Mouse (Mus musculus): ENCODE measurements around the gene L3mbtl3. TPM values are rescaled to one million over a fixed set of nuclear protein-coding genes. Genes with fewer than 3 reads are reported as not detected.

L3mbtl3 gene
- polyA plus RNA-seq, 1 experiment from 2014 or later, result 11.4 TPM

DNA sequence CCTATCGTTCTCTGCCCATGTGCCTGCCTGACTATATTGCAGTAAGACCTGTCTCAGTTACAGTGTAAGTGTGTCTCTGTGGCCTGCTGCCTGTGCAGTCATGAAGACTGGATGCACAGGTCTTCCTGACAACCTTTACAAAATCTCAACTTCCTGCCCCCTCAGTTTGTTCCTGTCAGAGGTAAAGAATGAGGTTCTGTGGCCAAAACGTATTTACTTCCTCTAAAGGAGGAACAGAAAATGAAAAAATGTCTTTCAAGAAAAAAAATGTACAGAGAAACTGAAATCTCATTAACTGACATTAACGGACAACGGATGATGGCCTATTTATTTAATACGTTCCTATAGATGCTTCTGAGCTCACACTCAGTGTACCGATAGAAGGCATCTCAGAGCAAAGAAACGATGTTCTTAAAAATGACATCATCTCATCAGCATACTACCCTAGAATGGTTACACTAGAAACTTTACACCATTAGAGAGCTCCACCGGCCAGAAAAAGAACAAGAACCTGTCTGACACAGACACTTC lies 11.4 kb downstream of the L3mbtl3 start:
- no peak overlapping the region for H3K4me2 ChIP-seq (replicated peaks; ENCODE audit: low read depth, low read length)

DNA sequence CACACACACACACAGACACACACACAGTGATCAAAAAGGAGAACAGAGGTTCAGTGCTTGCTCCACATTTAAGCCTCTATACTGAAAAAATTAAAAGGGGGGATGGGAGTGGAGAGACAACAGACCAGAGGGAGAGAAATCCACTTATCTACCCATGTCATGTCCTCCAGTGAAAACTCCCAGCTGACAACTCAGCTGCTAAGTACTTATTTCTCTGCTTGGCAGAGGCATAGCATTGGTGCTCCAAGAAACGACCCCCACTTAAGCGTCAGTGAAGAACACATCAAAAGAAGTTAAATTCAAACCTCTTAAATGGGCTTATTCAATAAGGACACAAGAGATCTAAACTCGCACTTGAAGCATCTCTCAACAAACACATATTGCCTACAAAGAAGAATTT lies 12.2 kb downstream of the L3mbtl3 start:
- no peak overlapping the region for H3K4me3 ChIP-seq (ENCODE audit: low read depth, low read length)
- 28% methylated on average over 3 of the region's 3 CpGs for WGBS
- H3K4me2 ChIP-seq (replicated peaks; ENCODE audit: low read depth, low read length), result no peak overlapping the region
- H3K9ac ChIP-seq (replicated peaks; ENCODE audit: low read depth), result no peak overlapping the region
- no peaks in the 10 kb centered on the region for H3K9me3 ChIP-seq (ENCODE audit: low read length)
- no peak for ATAC-seq
- no peak for TF ChIP-seq CTCF (IDR thresholded peaks at IDR 0.05)
- TF ChIP-seq EP300 (IDR thresholded peaks at IDR 0.05), result no peak
- no peak overlapping the region for H3K27ac ChIP-seq (ENCODE audit: low read length)
- H3K36me3 ChIP-seq (ENCODE audit: insufficient read depth, low read length), result peaks cover under 1% of the 10 kb centered on the region; the same call in 1 of the 2 replicates
- no peaks in the 10 kb centered on the region for H3K4me1 ChIP-seq (ENCODE audit: insufficient read depth, low read depth, low read length)
- H3K27me3 ChIP-seq (replicated peaks; ENCODE audit: insufficient read depth, low read length), result no peaks in the 10 kb centered on the region
- no peak for DNase-seq (ENCODE audit: low spot score)

More for the DNA sequence above, 11.4 kb downstream of the L3mbtl3 start:
- DNase-seq (ENCODE audit: low spot score) (no peak), ATAC-seq (no peak)
- Histone ChIP-seq H3K9ac (replicated peaks; ENCODE audit: low read depth) (no peak overlapping the region), H3K4me3 (ENCODE audit: low read depth, low read length) (no peak overlapping the region), H3K36me3 (ENCODE audit: insufficient read depth, low read length) (peaks cover 4% of the 10 kb centered on the region; the same call in 1 of the 2 replicates), H3K27ac (ENCODE audit: low read length) (no peak overlapping the region), H3K9me3 (ENCODE audit: low read length) (no peaks in the 10 kb centered on the region), H3K4me1 (ENCODE audit: insufficient read depth, low read depth, low read length) (no peaks in the 10 kb centered on the region), H3K27me3 (replicated peaks; ENCODE audit: insufficient read depth, low read length) (no peaks in the 10 kb centered on the region)
- no peak for TF ChIP-seq CTCF (IDR thresholded peaks at IDR 0.05)
- no peak for TF ChIP-seq EP300 (IDR thresholded peaks at IDR 0.05)
- WGBS, result 46% methylated on average over 8 of the region's 8 CpGs

DNA sequence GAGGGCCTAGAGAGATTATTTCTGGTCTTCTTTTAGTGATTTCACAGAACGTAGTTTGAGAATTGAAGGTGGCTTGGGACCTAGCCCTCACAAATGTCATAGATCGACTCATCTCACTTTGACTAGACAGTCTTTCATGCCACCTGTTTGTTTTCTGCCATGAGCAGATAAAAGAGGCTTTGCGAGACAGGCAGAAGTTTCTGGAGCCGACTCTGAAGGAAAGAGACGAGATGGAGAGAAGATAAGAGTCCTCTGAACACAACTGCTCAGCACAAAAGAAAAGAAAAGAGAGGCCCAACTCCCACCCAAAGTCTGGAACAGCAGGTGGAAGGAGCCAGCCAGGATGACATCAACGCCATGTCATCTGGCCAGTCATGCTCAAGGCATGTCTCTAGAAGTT lies 17.0 kb downstream of the L3mbtl3 start:
- no peak for TF ChIP-seq EP300 (IDR thresholded peaks at IDR 0.05)
- TF ChIP-seq CTCF (IDR thresholded peaks at IDR 0.05), result no peak
- no peaks in the 10 kb centered on the region for H3K36me3 ChIP-seq (ENCODE audit: insufficient read depth, low read length)
- no peak overlapping the region for H3K27ac ChIP-seq (ENCODE audit: low read length)
- H3K27me3 ChIP-seq (replicated peaks; ENCODE audit: insufficient read depth, low read length), result no peaks in the 10 kb centered on the region
- H3K4me1 ChIP-seq (ENCODE audit: insufficient read depth, low read depth, low read length), result no peaks in the 10 kb centered on the region
- H3K4me2 ChIP-seq (replicated peaks; ENCODE audit: low read depth, low read length), result no peak overlapping the region
- DNase-seq (ENCODE audit: low spot score) (no peak), ATAC-seq (no peak)
- 72% methylated on average over 6 of the region's 6 CpGs for WGBS
- no peak overlapping the region for H3K9ac ChIP-seq (replicated peaks; ENCODE audit: low read depth)
- no peaks in the 10 kb centered on the region for H3K9me3 ChIP-seq (ENCODE audit: low read length)
- no peak overlapping the region for H3K4me3 ChIP-seq (ENCODE audit: low read depth, low read length)

DNA sequence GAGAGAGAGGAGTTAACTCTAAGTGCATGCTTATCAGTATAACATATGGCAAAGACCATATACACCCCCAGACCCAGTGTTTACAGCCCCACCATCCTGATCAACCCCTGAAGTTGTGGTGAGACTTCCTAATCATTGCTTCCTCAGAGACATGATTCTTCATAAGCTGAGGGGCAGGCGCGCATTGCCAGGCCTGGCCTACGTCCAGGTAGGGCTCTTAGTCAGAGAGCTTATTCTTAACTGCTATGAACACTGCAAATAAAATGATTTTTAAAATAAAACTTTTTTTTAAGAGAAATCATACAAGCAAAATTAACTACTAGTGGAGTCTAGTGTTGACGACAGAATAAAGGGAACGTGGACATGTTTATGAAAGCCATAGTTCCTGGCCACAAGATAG lies 17.5 kb downstream of the L3mbtl3 start:
- Histone ChIP-seq H3K4me2 (replicated peaks; ENCODE audit: low read depth, low read length) (no peak overlapping the region), H3K4me1 (ENCODE audit: insufficient read depth, low read depth, low read length) (no peaks in the 10 kb centered on the region), H3K27ac (ENCODE audit: low read length) (no peak overlapping the region), H3K27me3 (replicated peaks; ENCODE audit: insufficient read depth, low read length) (no peaks in the 10 kb centered on the region), H3K4me3 (ENCODE audit: low read depth, low read length) (no peak overlapping the region), H3K36me3 (ENCODE audit: insufficient read depth, low read length) (no peaks in the 10 kb centered on the region), H3K9ac (replicated peaks; ENCODE audit: low read depth) (no peak overlapping the region), H3K9me3 (ENCODE audit: low read length) (no peaks in the 10 kb centered on the region)
- WGBS, result 72% methylated on average over 5 of the region's 5 CpGs
- TF ChIP-seq CTCF (IDR thresholded peaks at IDR 0.05) (no peak), EP300 (IDR thresholded peaks at IDR 0.05) (no peak)
- DNase-seq (ENCODE audit: low spot score), result no peak
- no peak for ATAC-seq

DNA sequence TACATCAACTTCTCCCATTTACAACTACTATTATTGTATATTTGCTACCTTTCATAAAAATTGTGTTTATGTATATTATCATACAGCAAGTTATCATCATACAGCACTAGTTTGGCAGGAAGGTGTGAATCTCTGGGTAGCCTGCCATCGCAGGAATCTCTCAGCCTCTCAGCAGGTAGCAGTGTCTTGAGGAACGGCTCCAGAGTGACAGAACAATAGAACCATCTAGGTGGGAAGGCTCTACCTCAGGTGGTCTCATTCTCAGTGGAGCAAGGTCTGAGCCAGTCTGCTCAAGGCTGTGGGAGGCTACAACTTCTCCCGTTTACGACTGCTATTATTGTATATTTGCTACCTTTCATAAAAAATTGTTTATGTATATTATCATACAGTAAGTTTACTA lies 22.0 kb downstream of the L3mbtl3 start:
- TF ChIP-seq EP300 (IDR thresholded peaks at IDR 0.05), result no peak
- no peaks in the 10 kb centered on the region for H3K4me1 ChIP-seq (ENCODE audit: insufficient read depth, low read depth, low read length)
- no peak overlapping the region for H3K4me2 ChIP-seq (replicated peaks; ENCODE audit: low read depth, low read length)
- no peak overlapping the region for H3K9ac ChIP-seq (replicated peaks; ENCODE audit: low read depth)
- no peaks in the 10 kb centered on the region for H3K9me3 ChIP-seq (ENCODE audit: low read length)
- peaks cover 5% of the 10 kb centered on the region; the same call in 1 of the 2 replicates for H3K36me3 ChIP-seq (ENCODE audit: insufficient read depth, low read length)
- H3K27ac ChIP-seq (ENCODE audit: low read length), result no peak overlapping the region
- H3K4me3 ChIP-seq (ENCODE audit: low read depth, low read length), result no peak overlapping the region
- DNase-seq (ENCODE audit: low spot score) (no peak), ATAC-seq (no peak)
- WGBS, result 67% methylated on average over 4 of the region's 4 CpGs
- H3K27me3 ChIP-seq (replicated peaks; ENCODE audit: insufficient read depth, low read length), result no peaks in the 10 kb centered on the region

DNA sequence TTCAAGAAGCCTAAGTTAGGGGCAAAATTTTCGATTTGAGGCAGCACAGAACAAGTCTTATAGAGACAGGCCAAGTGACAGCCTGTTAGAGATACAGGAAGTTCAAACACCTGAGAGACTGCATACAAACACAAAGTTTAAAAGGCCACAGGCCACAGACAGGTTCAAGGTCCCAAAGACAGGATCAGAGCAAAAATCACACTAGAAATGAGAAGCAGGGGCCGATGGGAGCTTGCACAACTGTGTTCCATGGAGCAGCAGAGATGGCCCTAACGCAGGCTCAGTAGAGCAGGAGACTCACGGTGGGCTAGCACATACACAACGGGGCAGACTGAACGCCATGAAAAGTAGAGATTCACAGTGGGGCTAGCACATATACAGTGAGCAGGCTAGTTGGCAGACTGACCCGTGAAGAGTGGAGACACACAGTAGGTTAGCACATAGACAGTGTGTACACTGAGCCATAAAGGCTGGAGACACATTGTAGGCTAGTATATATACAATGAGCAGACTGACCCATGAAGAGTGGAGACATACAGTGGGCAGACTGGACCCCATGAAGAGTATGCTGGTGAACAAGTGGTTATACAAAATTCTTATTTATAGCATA lies 24.5 kb downstream of the L3mbtl3 start:
- WGBS, result 86% methylated on average over 7 of the region's 7 CpGs
- TF ChIP-seq CTCF (IDR thresholded peaks at IDR 0.05) (no peak), EP300 (IDR thresholded peaks at IDR 0.05) (no peak)
- Histone ChIP-seq H3K27me3 (replicated peaks; ENCODE audit: insufficient read depth, low read length) (no peaks in the 10 kb centered on the region), H3K4me2 (replicated peaks; ENCODE audit: low read depth, low read length) (no peak overlapping the region), H3K9me3 (ENCODE audit: low read length) (no peaks in the 10 kb centered on the region), H3K4me3 (ENCODE audit: low read depth, low read length) (no peak overlapping the region), H3K9ac (replicated peaks; ENCODE audit: low read depth) (no peak overlapping the region), H3K36me3 (ENCODE audit: insufficient read depth, low read length) (peaks cover 5% of the 10 kb centered on the region; the same call in 1 of the 2 replicates), H3K27ac (ENCODE audit: low read length) (no peak overlapping the region), H3K4me1 (ENCODE audit: insufficient read depth, low read depth, low read length) (no peaks in the 10 kb centered on the region)
- ATAC-seq, result no peak
- no peak for DNase-seq (ENCODE audit: low spot score)
